Mouse (Mus musculus) thymus, adult 2 months (tissue): ENCODE measurements around the gene H3f3b.

ENCODE experiments used
- CTCF ChIP-seq: fragments of 200-500 bp; IDR thresholded peaks from 2 replicates; pipeline ENCODE4 v1.5.1; 2012; ENCODE audit warnings: mild to moderate bottlenecking, control low read depth, low read length, moderate library complexity, borderline replicate concordance; ENCODE audit not compliant: control insufficient read depth, poor library complexity, insufficient read depth; ENCODE audit errors: extremely low read depth
- POLR2A ChIP-seq: fragments of 200-500 bp; IDR thresholded peaks from 2 replicates; pipeline ENCODE4 v1.6.1; 2012; ENCODE audit warnings: mild to moderate bottlenecking, low read length, control low read depth, moderate library complexity; ENCODE audit not compliant: control insufficient read depth, poor library complexity, insufficient read depth; ENCODE audit errors: extremely low read depth

GRCm38 (mm10) chr11:116060596-116060995, 32.8 kb upstream of the H3f3b start:
- TF ChIP-seq CTCF = no peak
- TF ChIP-seq POLR2A = no peak
